Mouse (Mus musculus): ENCODE results near the gene P2ry1. TPM values are rescaled to one million over a fixed set of nuclear protein-coding genes. Genes with fewer than 3 reads are reported as not detected.

The P2ry1 gene
- total RNA-seq (2021), result 10 to 100 TPM; 31.3 to 33.1 TPM

DNA sequence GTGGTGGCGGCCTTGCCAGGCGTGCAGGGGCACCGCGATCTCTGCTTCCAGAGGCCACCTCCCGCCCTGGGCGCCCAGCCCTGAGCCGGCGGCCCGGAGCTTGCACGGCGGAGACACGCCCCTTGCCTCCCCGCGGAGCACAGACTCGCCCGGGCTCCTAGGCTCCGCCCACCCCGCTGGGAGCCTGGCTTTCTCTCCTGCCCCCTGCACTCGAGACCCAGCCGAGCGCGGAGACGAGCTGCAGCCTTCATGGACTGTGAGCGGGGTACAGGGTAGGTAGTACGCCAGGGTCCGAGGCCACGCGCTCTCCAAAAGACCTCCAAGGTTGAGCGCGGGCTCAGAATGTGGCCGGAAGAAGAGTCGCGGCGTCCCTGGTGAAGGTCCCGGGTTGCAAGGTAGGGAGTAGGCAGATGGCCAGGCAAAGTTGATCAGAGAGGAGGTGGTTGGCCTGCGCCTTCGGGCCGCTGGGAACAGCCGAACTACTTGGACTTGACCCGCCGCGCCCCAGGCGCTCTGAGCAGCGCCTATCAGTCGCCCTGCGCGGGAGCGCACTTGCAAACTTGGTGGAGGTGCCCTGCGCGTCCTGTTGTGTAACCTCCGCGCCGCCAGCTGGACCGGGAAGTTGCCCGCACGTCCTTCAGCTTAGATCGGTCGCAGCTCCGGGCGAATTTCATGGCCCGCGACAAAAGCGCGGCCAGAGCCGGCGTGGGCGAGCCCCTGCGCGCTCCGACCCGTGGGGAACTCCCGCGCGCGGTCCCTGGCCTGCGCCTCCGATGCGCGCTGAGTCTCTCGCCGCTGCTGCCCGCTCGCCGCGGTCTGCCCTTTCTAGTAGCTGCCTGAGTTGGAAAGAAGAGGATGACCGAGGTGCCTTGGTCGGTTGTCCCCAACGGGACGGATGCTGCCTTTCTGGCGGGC lies at the start of gene P2ry1:
Gene P2ry1, plus strand, starts transcription at position 209 of the 915 bp plus-strand sequence.
- intact Hi-C loops (cut with DNase I), result loop anchor here (5.0 kb wide), 1 partner anchor 184 kb away; no protein-coding TSS in a partner anchor
- DNase-seq (ENCODE audit: low spot score), result peak; percentile 69

DNA sequence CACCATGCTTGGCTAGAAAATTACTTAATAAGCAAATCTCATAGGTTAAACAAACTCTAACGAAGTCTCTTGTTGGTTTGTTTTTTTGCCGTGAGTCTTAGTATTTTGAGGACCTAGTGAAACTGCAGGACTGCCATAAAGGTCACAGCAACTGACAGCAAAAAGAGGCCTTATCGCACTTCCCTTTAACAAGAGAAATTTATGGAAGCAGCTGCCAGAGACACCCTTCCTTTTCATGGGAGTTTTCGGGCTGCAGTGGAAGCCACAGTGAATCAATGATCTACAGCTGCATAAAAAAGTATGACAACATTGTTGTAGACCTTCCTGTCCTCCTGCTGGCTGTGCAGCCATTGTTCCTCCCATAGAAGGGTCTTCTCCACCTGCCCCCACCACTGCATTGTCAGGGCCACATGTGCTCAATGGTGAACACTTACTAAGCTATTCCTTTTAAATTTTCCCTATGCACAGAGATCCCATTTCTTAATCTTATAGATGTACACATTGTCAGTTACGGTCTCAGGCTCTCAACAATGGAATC lies 49.3 kb upstream of the P2ry1 start:
- no peak for DNase-seq (ENCODE audit: low spot score)
- intact Hi-C loops (cut with DNase I), result no loop called here

DNA sequence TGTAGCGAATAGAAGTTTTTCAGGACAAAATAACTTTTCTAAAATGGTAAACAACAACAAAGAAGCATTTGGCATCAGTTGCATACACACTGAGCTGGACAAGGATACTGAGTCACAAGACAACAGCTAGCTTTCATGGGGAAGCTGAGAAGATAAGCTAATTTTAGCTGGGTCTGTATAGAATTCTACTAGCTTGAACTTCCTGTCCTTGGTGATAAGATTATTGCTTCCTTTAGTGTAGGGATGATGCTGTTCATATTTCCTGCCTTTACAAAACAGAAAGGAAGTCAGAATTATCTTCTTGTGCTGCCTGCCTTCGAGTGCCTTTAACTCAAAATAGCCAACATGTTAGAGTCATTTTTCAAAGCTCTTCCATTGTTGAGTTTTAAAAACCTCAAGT lies 48.5 kb upstream of the P2ry1 start:
- intact Hi-C loops (cut with DNase I), result no loop called here
- DNase-seq (ENCODE audit: low spot score), result no peak

DNA sequence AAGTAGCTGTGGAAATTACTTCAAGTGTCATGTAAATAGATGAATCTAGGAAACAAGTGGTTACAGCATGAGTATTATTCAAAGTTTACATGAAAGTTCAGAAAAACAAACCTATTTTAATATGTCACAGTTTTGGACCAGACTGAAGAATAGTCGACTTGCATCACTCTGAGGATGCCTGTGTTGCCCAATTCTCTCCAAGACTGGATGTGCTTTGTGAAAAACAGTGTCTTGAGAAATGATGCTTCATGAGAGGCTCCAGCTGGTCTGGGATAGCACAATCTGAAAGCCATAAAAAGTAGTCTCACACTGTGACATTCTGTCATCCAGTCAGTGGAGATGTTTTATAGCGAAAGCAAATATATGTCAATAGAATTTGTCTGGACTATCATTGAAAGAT lies 43.8 kb upstream of the P2ry1 start:
- no peak for DNase-seq (ENCODE audit: low spot score)
- intact Hi-C loops (cut with DNase I), result no loop called here

DNA sequence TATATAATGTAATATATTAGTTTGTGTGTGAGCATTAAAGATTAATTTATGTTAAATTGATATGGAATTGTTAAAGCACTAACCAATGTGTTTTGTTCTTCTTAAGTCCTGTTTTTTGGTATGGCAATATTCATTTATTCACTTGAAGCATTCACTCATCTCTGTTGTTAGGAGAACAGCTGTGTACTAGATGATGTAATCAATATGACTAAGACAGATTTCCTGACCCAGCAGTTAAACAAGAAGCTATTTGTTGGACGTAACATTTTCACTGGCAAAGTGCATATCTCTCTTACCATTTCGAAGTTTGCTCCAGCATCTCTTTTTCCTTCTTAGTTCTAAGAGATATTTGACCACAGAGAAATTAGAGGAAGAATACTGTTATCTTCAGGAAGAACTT lies 37.5 kb upstream of the P2ry1 start:
- DNase-seq (ENCODE audit: low spot score), result no peak
- intact Hi-C loops (cut with DNase I), result no loop called here

DNA sequence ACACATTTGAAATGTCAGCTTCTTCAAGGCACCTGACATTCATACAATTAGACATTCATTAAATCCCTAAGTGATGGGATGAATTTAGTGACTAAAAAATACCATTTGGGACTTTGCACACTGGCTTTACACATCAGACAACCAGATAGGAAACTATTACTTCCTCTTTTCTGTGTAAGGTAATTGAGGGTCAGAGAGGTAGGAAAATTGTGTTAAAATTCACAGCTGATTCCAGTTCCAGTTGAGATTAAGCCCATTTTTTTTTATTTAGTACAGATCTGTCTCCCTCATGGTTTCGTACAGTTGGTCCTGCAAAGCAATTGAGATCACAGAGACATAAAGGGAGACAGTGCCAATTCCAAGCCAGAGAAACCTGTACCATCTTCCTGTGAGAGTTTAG lies 27.7 kb upstream of the P2ry1 start:
- DNase-seq (ENCODE audit: low spot score), result no peak
- intact Hi-C loops (cut with DNase I), result no loop called here

DNA sequence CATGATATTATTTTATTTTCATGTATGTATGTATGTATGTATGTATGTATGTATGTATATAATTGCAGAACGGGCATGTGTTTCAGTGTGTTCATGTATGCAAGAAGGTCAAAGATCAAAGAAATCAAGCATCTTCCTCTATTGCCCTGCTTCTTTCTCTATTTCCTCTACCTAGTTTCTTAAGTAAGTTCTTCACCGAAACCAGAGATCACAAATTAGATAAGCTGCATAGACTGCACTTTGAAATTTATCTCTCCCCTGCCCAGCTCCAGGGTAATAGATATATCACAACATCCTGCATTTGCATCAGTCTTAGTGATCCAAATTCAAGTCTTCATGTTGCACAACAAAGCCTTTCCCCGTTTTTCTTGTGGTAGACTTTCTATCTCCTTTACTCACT lies 20.5 kb upstream of the P2ry1 start:
- intact Hi-C loops (cut with DNase I), result no loop called here
- no peak for DNase-seq (ENCODE audit: low spot score)

DNA sequence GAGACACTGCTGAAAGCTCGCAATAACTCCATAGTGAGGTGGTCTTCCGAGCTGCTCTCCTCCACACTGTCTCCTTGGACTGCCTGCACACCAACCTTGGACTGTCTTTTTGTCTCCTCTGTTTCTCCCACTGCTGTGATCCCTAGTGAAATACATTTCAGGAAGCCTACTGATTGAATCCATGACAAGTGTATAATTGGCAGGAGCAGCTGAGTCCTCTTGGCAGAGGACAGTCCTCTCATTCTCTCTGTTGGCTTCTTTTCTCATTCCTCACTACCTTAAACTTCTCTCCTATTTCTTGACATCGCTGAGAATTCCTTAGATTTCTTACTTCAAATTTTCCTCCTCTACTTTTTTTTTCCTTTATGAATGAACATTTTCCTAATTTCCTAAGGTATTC lies 4.5 kb upstream of the P2ry1 start:
- intact Hi-C loops (cut with DNase I), result no loop called here
- DNase-seq (ENCODE audit: low spot score), result no peak

DNA sequence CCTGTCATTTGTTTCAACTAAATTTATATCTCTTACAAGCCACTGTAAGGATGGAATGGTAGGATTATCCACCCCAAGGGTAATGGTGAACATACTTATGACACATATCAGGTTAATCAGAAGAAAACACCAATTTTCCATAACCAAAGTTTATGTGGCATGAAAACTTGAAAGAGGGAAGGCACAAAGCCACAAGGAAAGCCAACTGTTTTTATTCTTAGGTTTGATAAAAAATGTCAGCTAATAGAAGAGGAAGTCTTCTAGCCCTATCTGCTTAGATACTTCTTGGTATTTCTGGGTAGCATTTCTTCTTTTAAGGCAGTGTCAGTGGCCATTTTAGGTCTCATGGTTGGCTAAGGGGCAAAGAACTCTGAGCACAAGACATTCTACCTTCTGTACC lies 2.9 kb upstream of the P2ry1 start:
- intact Hi-C loops (cut with DNase I), result loop anchor here (5.0 kb wide), 1 partner anchor 188 kb away; no protein-coding TSS in a partner anchor
- DNase-seq (ENCODE audit: low spot score), result no peak

DNA sequence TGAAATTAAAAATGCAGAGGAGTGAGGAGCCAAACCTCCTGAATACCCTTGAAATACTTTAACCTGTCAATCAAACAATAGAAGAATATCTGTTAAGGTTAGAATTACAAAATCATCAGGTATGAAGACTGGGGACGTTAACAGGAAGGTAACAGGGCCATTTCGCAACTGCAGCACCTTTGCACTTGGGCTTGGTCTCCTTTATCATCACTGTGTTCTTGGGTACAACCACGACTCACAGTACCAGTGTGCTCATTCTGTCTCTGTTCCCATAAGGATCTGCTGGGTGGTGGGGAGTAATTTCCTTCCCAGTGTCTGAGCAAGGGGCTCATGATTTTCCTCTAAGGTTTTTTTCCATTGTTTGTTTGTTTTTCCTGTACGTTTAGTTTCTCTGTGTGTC lies 1.8 kb upstream of the P2ry1 start:
- DNase-seq (ENCODE audit: low spot score), result no peak
- intact Hi-C loops (cut with DNase I), result loop anchor here (5.0 kb wide), 1 partner anchor 187 kb away; no protein-coding TSS in a partner anchor

DNA sequence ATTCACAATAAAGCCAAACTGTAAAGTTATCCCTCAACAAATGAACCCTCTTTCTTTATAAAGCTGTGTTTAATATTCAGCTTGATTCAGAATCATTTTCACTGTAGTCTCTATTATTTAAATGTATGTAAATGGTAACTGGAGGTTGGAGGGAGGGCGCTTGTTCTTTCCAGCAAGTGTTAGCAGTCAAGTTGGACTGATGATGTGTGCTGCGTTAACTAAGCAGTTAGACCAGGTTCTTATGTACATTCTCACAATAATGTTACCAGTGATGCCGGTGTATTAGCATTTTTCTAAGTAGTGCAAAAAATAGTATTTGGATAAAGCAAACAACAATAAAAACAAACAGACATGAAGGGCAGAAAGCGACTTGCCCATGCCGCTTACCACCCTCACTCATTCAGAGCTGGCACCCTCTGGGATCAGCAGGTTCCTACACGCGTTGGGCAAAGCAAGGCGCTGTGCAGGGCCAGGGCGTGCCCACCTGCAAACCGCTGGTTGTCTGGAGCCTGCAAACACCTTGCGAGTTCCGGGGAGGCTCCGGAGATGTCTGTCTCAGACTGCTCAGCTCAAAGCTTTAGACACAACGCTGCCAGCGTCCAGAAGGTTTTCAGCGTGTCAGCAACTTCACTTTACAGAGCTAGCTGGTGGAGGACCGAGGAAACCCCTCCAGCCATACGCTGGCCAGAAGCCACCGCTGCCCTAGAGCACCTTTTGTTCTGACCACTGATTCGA lies 576 bp upstream of the P2ry1 start:
- no peak for DNase-seq (ENCODE audit: low spot score)
- intact Hi-C loops (cut with DNase I), result loop anchor here (5.0 kb wide), 1 partner anchor 185 kb away; no protein-coding TSS in a partner anchor

DNA sequence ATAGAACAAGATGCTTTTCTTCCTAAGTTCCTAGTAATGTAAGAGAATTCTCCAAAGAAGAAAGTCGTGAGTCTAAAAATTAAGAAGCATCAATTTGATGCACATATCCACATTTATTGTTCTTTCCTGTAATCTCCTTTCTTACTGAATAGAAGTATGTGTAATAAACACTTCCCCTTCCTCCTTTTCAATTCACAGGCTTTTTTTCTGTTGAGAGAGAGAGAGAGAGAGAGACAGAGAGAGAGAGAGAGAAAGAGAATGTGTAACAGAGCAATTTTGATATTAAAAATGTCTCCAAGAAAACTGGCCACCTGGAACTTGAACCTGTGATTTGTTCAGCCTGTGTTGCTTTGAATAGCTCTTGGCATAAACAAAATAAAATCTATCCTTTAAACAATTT lies 2.0 kb downstream of the P2ry1 start:
- intact Hi-C loops (cut with DNase I), result loop anchor here (5.0 kb wide), 1 partner anchor 183 kb away; no protein-coding TSS in a partner anchor
- no peak for DNase-seq (ENCODE audit: low spot score)

DNA sequence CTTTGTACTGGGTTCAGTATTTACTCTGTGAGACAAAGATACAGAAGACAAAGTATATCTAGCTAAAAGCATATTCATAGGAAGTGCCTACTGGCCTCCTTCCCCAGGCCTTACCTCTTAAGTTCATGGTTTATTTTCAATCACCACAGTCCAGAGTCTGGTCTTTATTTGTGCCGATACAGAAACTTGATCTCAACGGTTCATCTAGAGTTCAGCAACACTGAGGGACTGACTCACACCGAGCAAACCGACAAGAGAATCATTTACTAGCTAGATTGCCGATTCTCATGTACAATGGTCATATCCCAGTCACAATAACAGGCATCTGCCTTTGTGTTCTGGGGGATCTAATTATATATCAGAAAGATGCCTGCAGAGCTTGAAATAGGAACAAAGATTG lies 9.1 kb downstream of the P2ry1 start:
- DNase-seq (ENCODE audit: low spot score), result no peak
- intact Hi-C loops (cut with DNase I), result no loop called here

DNA sequence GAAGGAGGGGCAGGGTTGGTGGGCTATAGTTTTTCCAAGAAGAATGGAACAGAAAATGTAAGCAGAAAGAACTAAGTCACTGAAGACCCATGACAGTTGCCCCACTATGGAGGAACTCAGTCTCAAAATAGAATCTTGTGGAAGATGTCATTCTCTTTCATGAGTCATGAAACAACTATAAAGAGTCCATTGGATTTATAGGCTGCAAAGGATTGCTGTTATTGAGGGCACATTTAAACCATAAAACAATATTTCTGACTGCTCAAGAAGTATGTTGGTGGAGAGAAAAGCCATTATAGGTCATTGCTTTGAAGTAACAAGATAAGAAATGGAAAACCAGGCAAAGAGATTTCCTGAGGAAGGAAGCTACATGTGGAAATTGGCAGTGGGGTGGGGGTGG lies 10.0 kb downstream of the P2ry1 start:
- intact Hi-C loops (cut with DNase I), result no loop called here
- DNase-seq (ENCODE audit: low spot score), result no peak

DNA sequence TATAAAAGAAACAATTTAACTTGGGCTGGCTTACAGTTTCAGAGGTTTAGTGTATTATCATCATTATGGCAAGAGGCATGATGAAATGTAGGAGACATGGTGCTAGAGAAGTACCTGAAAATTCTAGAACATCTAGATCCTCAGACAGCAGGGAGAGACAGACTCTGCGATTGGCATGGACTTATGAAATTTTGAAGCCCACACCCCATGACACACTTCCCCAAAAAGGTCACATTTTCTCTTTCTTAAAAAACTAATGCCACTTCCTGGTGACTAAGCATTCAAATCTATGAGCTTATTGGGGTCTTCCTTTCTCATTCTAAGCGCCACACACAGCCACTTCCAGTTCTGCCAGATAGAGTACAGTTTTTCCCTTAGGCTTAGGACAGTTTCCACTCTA lies 14.1 kb downstream of the P2ry1 start:
- intact Hi-C loops (cut with DNase I), result no loop called here
- no peak for DNase-seq (ENCODE audit: low spot score)

DNA sequence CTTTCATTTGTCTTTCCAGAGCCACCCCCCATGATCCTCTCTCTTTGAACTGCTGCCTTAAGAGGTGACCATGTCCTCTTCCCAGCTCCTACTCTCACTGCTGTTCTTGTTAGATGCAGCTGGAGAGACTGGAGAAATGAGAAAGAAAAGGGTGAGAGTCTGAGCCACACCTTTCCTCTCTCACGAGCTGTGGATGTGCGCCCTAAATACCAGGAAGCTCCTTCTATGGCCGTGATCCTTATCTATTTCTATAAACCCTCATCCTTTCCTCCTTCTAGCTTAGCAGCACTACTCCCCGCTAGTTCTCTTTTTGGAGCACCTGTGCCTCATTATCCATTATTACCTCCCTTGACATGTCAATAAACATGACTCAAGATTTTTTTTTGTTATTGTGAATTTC lies 29.5 kb downstream of the P2ry1 start:
- intact Hi-C loops (cut with DNase I), result no loop called here
- DNase-seq (ENCODE audit: low spot score), result no peak

DNA sequence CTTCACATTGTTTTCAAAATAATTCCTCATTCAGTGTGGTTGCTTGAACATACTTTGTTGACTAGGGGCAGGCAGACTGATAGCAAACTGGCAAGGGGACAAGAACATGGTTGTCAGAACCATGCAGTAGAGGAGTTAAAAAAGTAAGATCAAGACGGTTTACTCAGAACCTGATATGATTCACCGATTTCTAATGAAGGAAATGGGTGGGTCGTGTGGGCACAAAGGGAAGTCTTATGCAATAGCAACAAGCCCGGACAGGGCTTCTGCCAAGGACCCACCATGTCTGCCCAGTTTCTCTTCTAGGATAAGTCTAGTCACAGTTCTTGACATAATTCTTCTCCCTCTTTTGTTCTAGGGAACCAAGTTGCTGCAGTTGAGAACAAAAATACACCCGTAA lies 33.0 kb downstream of the P2ry1 start:
- intact Hi-C loops (cut with DNase I), result no loop called here
- DNase-seq (ENCODE audit: low spot score), result no peak

DNA sequence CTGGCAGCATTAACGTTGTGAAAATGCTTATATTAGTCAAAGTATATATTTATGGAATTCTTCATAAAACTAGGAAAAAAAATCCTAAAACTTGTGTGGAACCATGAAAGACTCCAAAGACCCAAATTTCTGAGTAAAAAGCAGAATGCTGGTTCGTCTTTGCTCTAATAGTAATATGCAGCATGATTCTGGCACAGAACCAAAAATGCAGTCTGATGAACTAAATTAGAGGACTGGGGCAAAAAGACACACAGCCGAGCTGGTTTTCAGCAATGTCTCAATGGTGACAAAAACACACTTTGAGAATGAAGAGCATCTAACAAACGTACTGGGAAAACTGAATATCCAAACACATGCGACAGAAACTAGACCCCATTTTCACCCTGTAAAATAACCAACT lies 37.3 kb downstream of the P2ry1 start:
- DNase-seq (ENCODE audit: low spot score), result no peak
- intact Hi-C loops (cut with DNase I), result no loop called here

DNA sequence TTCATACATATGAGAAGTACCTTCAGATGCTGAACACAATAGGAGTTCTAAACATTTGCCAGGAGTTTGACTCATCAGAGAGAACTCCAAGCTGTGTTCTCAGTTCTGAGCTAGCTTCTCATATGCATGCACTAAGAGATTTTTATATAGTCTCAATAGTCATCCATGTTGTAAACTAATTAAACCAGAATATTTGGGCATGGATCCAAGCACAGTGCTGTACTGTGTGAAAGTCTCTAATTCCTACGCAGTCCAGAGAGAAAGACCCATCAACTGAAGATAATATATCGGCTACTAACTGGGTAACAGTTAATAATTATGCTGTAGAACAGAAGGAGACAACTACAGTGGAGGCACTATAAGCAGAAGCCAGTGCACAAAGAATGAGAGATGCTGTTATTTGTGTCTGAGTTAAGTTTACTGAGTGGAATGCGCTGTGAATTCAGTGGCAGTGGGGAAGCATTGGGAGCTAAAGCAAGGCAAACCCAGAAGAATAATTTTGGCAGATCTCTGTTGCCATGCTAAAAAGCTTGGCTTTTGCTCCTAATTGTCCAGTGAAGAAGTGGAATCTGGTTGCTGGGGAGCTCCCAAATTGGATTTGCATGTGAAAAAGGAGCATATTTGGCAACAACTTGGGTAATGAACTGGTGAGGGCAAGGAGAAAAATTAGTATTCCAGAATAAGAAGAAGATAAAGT lies 47.5 kb downstream of the P2ry1 start:
- DNase-seq (ENCODE audit: low spot score), result no peak
- intact Hi-C loops (cut with DNase I), result no loop called here

Data from heart, postnatal 25 days (tissue).